Mouse (Mus musculus) megakaryocyte-erythroid progenitor cell, adult 5-6 weeks (primary cell): ENCODE measurements around the gene Hspb8. TPM values are rescaled to one million over a fixed set of nuclear protein-coding genes. Genes with fewer than 3 reads are reported as not detected.
"Not testable (repeated sequence)": the region's sequence is repeated elsewhere in the genome, so short reads cannot be mapped to it uniquely, and the experiment has no call there.

Source experiments
- ATAC-seq: replicated peaks from 2 replicates; pipeline ENCODE4 v1.8.0; 2016; ENCODE audit warnings: mild to moderate bottlenecking, inconsistent platforms; ENCODE audit not compliant: severe bottlenecking, poor library complexity, low FRiP score, low TSS enrichment
- total RNA-seq, 2 experiments: library from RNA; stranded (forward) in 1 of 2; stranded (reverse) in 1 of 2; fragments of 200-1000, 215-1000 nt in 1 of 2; fragments of >200 nt in 1 of 2; fragmentation: Nextera tagmentation in 1 of 2; gene quantifications; 2 replicates each; pipeline ENCODE4 v1.2.3; 2014 to 2017

The Hspb8 gene
- total RNA-seq, 2 experiments from 2014 or later: not detected

DNA sequence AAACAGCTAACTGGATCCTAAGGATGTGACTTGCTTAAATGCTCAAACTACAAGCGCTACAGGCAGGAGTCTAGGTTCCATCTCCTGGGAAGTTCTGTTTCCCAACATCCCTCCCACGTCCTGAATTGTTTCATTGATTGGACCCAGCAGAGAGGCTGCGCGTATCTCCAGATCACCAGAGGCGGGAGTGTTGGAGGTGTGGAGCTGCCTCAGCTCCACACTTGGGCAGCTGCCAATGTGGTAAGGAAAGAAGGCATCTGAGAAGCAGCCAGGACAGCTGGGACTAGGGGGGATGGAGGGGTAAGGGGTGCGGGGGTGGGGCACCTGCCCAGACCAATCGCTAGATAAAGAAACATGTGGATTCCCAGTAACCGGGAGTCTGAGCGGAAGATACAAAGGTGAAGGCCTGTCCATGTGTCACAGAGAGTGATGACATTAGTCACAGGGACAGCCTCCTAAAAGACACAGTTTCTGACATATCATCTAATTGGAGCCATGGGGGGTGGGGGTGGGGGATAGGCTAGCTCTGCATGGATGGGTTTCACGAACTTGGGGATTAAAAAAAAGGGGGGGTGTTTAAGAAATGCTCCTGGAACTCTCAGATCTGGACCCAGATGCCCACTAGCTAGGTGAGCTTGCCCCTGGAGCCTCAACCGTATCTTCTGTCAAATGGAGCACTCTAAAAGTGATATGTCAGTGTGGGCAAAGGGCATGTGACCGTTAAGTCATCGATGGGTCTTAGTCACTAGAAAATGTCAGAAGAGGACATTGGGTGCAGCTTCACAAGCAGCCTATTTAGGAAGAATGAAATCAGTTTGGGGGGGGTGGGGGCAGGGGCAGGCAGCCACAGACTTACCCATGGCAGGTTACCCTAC, 12.5 kb upstream of the Hspb8 start:
- ATAC-seq: no peak

DNA sequence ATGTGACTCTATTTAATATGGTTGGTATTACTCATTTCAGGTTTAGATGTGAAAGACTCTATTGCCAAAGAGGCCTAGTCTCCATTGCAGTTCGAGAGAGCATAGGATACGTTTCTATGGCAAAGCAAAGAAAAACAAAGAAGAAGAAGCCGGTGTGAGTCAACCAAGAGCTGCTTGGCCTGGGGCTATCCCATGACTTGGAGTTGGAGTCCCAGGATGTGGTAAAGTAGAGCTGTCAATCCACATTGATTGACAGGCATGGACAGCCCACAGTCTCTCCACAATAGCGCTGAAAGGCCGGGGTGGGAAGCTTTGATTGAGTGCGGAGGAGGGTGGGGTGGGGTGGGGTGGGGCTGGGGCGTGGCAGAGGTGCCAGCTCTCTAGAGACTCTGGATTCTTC, 10.2 kb upstream of the Hspb8 start:
- no peak for ATAC-seq

DNA sequence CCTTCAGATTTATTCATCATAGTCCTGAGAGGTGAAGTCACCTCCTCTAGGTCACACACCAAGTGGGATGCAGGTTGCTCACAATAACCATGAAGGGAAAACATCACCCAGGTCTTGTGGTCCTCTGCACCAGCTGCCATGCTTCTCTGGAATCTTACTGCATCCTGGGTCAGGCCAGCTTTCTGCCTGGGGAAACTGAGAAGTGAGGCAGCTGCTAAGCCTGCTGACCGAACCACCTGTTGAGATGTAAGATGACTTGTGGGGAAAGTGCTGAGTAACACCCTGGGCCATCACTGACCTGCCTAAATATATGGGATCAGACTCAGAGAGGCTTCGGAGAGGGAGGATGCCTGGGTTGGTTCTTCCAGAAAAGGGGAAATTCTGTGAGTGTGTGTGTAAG, 4.0 kb upstream of the Hspb8 start:
- no peak for ATAC-seq

GRCm38 (mm10) chr5:116425709-116426108, 3.0 kb upstream of the Hspb8 start:
- not testable (repeated sequence) for ATAC-seq

DNA sequence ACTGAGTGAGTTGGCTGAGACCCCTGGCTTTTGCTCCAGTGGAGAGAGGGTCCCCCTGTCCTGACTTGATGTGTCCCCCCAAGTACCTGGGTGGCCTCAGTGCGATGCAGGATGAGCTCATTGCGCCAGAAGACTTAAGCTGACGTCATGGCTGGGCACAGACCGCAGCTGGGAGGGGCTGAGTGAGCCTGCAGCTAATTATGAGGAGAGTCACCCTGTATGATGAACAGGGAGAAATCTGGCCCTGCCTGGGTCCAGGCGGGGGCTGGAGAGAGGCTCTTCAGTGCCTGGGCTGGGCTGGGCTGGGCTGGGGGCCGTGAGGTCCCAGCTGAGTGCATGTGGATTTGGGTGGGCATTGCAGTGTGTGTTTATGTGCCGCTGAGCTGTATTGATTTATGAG, 2.6 kb upstream of the Hspb8 start:
- no peak for ATAC-seq

DNA sequence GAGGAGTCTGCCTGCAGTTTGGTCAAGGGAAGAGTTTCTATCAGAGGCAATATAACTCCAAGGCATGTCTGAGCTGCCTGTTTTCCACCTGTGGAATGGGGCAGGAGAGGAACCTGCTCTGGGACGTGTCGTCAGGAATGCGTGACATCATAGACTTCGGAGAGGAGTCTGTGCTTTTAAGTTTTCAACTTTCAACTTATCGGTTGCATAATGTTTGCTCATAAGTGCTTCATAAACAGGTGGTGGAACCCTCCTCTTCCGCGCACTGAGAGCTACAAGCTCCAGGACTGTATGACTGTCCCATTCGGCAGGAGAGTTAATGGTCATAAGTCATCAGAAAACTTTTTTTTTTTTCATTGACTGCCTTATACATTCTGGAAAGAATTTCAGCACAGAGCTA, 1.1 kb upstream of the Hspb8 start:
- no peak for ATAC-seq

GRCm38 (mm10) chr5:116421791-116422481, 728 bp downstream of the Hspb8 start:
- ATAC-seq: no peak

DNA sequence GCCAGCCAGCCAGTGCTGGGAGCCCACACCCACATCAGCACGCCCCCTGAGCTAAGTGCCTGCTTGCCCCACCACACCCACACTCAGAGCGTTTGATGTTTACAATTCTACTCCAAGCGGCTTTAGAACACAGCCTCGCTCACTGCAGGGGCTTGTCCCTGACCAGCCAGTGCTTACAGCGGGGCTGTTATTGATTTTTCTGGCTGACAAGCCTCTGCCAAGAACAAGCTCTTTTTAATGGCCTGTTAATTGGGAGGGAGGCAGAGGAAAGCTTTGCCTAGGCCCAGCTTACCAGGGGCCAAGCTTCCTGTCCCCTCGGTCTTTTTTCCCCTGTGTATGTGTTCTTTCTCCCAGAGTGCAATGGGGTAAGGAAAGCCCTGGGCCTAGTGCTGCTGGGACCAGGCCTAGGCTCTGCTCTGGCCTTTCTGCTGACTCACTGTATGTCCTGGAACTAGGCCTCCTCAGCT, 1.9 kb downstream of the Hspb8 start:
- no peak for ATAC-seq

DNA sequence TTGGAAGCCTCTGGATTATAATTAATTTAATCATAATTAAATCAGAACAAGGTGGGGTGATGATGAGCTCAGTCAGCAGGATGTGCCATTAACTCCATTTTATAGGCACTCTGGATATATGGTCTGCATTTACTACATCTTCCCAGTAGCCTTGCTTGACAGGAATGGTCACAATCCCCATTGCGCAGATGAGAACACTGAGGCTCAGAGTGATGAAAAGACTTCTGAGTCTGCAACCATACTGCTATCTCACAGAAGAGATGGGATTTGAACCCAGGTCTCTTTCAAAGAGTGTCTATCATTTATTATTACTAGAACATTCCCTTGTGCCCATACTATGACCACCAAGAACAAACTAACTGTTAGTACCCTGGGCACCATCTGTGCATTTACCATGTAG, 2.5 kb downstream of the Hspb8 start:
- no peak for ATAC-seq

DNA sequence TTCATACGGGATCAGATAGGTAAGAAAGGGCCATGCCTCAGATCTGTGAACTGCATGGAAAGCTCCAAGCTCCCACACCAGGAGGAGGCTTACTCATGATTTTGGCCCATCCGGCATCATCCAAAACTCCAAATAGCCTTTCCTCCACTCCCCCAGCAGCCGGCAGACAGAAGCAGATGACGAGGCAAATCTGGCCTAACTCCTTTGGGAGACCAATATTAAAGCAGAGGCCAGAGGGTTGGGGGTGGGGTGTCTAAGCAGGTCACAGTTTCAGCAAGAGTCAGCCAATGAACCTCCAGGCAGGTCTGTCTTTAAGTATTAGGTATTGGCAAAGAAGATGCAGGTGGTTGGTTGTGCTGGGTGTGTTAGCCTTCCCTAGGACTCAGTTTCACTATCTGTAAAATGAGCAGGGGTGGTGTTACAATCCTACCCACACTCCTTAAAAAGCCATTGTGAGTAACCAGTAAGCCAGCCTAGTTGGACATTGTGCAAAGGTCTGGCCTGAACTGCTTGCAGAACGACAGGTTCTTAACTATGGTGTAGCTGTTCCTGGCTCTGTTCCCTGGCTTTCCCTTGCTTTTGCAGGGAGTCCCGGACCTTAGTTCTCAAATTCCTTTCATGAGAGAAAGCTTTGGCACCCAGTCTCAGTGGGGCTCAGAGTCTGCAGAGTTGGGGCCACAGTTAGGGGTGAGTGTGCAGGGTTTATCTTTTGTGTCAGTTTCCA, 3.2 kb downstream of the Hspb8 start:
- no peak for ATAC-seq

DNA sequence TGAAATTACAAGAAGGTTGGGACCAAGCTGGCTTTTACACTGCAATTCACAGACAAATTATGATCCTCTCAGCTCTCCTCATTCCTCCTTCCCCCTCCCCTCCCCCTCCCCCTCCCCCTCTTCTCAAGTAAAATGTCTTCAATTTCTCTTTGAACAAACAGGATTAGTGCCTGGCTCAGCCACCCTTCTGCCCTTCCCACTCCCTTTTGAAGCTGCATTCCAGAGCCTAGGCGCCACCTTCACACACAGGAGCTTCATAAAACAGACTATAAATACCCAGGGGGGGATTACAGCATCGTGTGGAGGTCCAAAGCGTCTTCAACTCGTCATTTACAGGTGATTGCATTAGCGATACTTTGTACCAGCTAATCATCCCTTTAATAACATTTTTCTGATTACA, 6.5 kb downstream of the Hspb8 start:
- no peak for ATAC-seq

- no peak for ATAC-seq
These were observed 12.7 kb downstream of the Hspb8 start for GRCm38 (mm10) chr5:116409689-116410590.

DNA sequence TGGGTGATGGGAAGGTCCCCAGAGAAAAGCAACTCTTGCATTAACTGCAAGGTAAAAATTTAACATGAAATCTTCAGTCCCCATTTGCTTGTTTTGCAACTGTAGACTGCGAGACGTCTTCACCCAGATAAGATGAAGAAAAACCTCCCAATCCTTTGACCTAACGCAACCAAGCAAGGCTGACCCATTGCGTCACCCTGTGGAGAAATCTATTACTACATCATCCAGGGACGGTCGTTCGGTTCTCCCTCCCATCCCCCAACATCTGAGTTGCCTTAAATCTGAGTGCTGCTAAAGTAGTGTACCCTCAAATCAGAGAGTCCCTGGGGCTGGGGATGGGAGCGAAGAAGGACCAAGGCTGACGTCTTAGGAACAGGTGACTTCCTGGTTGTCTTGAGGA, 13.7 kb downstream of the Hspb8 start:
- no peak for ATAC-seq

DNA sequence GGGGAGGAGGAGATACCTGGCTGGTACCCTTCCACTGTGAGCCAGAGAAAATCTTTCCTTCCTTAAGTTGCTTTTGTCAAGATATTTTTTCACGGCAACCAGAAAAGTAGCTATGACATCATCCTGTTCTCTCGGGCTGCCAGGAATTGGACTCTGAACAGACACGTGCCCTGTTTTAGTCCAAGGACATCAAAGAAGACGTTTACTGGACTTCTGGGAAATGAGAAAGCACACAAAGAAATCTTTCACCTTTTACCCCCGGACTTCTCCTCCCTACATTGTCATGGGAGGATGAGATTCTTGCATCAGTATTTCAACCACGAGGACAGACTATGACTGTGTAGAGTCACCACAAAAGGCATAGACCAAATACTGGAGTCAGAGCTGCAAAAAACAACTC, 14.7 kb downstream of the Hspb8 start:
- ATAC-seq: no peak

GRCm38 (mm10) chr5:116407321-116407720, 15.3 kb downstream of the Hspb8 start:
- ATAC-seq: no peak

GRCm38 (mm10) chr5:116406507-116406906, 16.2 kb downstream of the Hspb8 start:
- no peak for ATAC-seq

GRCm38 (mm10) chr5:116405934-116406333, 16.7 kb downstream of the Hspb8 start:
- ATAC-seq: no peak

DNA sequence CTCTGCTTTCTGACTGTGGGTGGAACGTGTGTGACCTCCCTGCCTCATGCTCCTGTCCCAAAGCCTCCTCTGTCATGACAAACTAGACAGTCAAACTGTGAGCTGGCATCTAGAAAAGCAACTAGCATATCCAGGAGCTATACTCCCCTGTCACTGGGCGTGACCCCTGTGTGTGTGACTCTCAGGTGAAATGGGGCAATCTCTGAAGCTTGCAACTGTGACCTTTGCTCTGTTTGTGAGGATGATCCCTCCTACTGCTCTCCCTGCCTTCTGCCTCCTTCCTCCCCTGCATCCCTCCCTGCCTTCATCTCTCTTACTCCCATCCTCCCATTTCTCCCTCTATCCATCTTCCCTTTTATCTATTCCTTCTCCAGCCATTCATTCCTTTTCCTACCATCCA, 18.6 kb downstream of the Hspb8 start:
- no peak for ATAC-seq

GRCm38 (mm10) chr5:116400801-116401200, 21.9 kb downstream of the Hspb8 start:
- no peak for ATAC-seq
